Mouse (Mus musculus) thymus, adult 2 months (tissue): ENCODE measurements around the gene Gipr. TPM values are rescaled to one million over a fixed set of nuclear protein-coding genes. Genes with fewer than 3 reads are reported as not detected.

ENCODE experiments used
- DNase-seq: peaks from one replicate; pipeline ENCODE4 v3.0.0; 2021
- H3K27ac ChIP-seq: fragments of 200-500 bp; 2 replicates; pipeline ENCODE4 v1.5.1; 2012; ENCODE audit warnings: low read length, control low read depth; ENCODE audit not compliant: control insufficient read depth, insufficient read depth
- H3K27me3 ChIP-seq: fragments of 200-500 bp; 2 replicates; pipeline ENCODE4 v1.6.1; 2012; ENCODE audit warnings: mild to moderate bottlenecking, low read length, moderate library complexity, mixed read lengths; ENCODE audit not compliant: control insufficient read depth, insufficient read depth
- H3K36me3 ChIP-seq: fragments of 200-500 bp; 2 replicates; pipeline ENCODE4 v1.6.1; 2012; ENCODE audit warnings: mild to moderate bottlenecking, low read length, moderate library complexity; ENCODE audit not compliant: control insufficient read depth, insufficient read depth
- H3K4me1 ChIP-seq: fragments of 200-500 bp; replicated peaks from 2 replicates; pipeline ENCODE4 v1.6.1; 2012; ENCODE audit warnings: low read length; ENCODE audit not compliant: control insufficient read depth, insufficient read depth
- H3K4me3 ChIP-seq: fragments of 200-500 bp; 2 replicates; pipeline ENCODE4 v1.5.1; 2012; ENCODE audit warnings: mild to moderate bottlenecking, low read length, control low read depth, moderate library complexity; ENCODE audit not compliant: control insufficient read depth, insufficient read depth
- CTCF ChIP-seq: fragments of 200-500 bp; IDR thresholded peaks from 2 replicates; pipeline ENCODE4 v1.5.1; 2012; ENCODE audit warnings: mild to moderate bottlenecking, control low read depth, low read length, moderate library complexity, borderline replicate concordance; ENCODE audit not compliant: control insufficient read depth, poor library complexity, insufficient read depth; ENCODE audit errors: extremely low read depth
- POLR2A ChIP-seq: fragments of 200-500 bp; IDR thresholded peaks from 2 replicates; pipeline ENCODE4 v1.6.1; 2012; ENCODE audit warnings: mild to moderate bottlenecking, low read length, control low read depth, moderate library complexity; ENCODE audit not compliant: control insufficient read depth, poor library complexity, insufficient read depth; ENCODE audit errors: extremely low read depth
- WGBS: fragments of 180-500 bp; shearing (Covaris S2); methylation state at CpG from one replicate; pipeline ENCODE4 v1.1.7; 2018; 5-methylcytosine and 5-hydroxymethylcytosine counted together
- polyA plus RNA-seq: library from polyadenylated mRNA; depleted of rRNA; stranded (reverse); fragments of >200 nt; gene quantifications from 2 replicates; pipeline ENCODE4 v1.2.3, GENCODE M21; 2012

Gipr gene
- polyA plus RNA-seq, 1 experiment = 0.73 TPM

GRCm38 (mm10) chr7:19210010-19210409 lies 44.1 kb upstream of the Gipr start:
- H3K4me1 ChIP-seq = peaks cover 9% of the 10 kb centered on the region; the same call in 1 of the 2 replicates
- no peak overlapping the region for H3K4me3 ChIP-seq
- no peak for DNase-seq
- no peak overlapping the region for H3K27ac ChIP-seq
- 95% methylated on average over 5 of the region's 5 CpGs for WGBS
- H3K36me3 ChIP-seq = no peaks in the 10 kb centered on the region
- peaks cover 2% of the 10 kb centered on the region; the same call in 1 of the 2 replicates for H3K27me3 ChIP-seq
- TF ChIP-seq CTCF (no peak), POLR2A (no peak)

GRCm38 (mm10) chr7:19209494-19209893 lies 43.6 kb upstream of the Gipr start:
- Histone ChIP-seq H3K4me1 (peaks cover 9% of the 10 kb centered on the region; the same call in 1 of the 2 replicates), H3K36me3 (no peaks in the 10 kb centered on the region), H3K4me3 (no peak overlapping the region), H3K27me3 (peaks cover 2% of the 10 kb centered on the region; the same call in 1 of the 2 replicates), H3K27ac (no peak overlapping the region)
- no peak for DNase-seq
- TF ChIP-seq POLR2A (no peak), CTCF (no peak)
- 85% methylated on average over 4 of the region's 4 CpGs for WGBS

GRCm38 (mm10) chr7:19208944-19209472 lies 43.1 kb upstream of the Gipr start:
- Histone ChIP-seq H3K4me1 (peaks cover 6% of the 10 kb centered on the region; the same call in 1 of the 2 replicates), H3K27ac (no peak overlapping the region), H3K36me3 (no peaks in the 10 kb centered on the region), H3K4me3 (no peak overlapping the region), H3K27me3 (peaks cover 2% of the 10 kb centered on the region; the same call in 1 of the 2 replicates)
- no peak for DNase-seq
- WGBS = 81% methylated on average over 7 of the region's 7 CpGs
- no peak for TF ChIP-seq CTCF
- TF ChIP-seq POLR2A = no peak

- no peaks in the 10 kb centered on the region for H3K36me3 ChIP-seq
- WGBS = 94% methylated on average over 13 of the region's 13 CpGs
- H3K27ac ChIP-seq = no peak overlapping the region
- H3K4me1 ChIP-seq = 0 out of 2 replicates have a peak, but pooled peaks cover 4% of the 10 kb centered on the region
- H3K27me3 ChIP-seq = peaks cover 2% of the 10 kb centered on the region; the same call in 1 of the 2 replicates
- no peak overlapping the region for H3K4me3 ChIP-seq
- TF ChIP-seq CTCF (no peak), POLR2A (no peak)
- DNase-seq = no peak
Observed at GRCm38 (mm10) chr7:19208201-19208910, 42.4 kb upstream of the Gipr start.

- no peaks in the 10 kb centered on the region for H3K27me3 ChIP-seq
- TF ChIP-seq CTCF (no peak), POLR2A (no peak)
- WGBS = 91% methylated on average over 15 of the region's 15 CpGs
Observed at GRCm38 (mm10) chr7:19202065-19202850, 36.3 kb upstream of the Gipr start.

GRCm38 (mm10) chr7:19201660-19202059 lies 35.7 kb upstream of the Gipr start:
- no peaks in the 10 kb centered on the region for H3K36me3 ChIP-seq
- no peak for DNase-seq
- no peak overlapping the region for H3K4me3 ChIP-seq
- H3K27me3 ChIP-seq = no peaks in the 10 kb centered on the region
- no peak overlapping the region for H3K27ac ChIP-seq
- 96% methylated on average over 14 of the region's 15 CpGs for WGBS
- no peak for TF ChIP-seq CTCF
- TF ChIP-seq POLR2A = no peak
- H3K4me1 ChIP-seq = no peaks in the 10 kb centered on the region

More at GRCm38 (mm10) chr7:19202065-19202850, 36.3 kb upstream of the Gipr start:
- no peak for DNase-seq
- Histone ChIP-seq H3K36me3 (no peaks in the 10 kb centered on the region), H3K4me3 (no peak overlapping the region), H3K27ac (no peak overlapping the region), H3K4me1 (no peaks in the 10 kb centered on the region)
